Mouse (Mus musculus) gastrocnemius, postnatal 10 days (tissue): ENCODE results near the gene Nsun5. TPM values are rescaled to one million over a fixed set of nuclear protein-coding genes. Genes with fewer than 3 reads are reported as not detected.
"Not testable (repeated sequence)": the region's sequence is repeated elsewhere in the genome, so short reads cannot be mapped to it uniquely, and the experiment has no call there.

Source experiments
- DNase-seq: peaks from one replicate; pipeline ENCODE4 v3.0.0; 2021; ENCODE audit warnings: mixed read lengths
- long read RNA-seq, 2 experiments: library from polyadenylated mRNA; stranded (forward); transcript quantifications; one replicate each; pipeline ENCODE4 v2.0.0; 2021
- total RNA-seq, 2 experiments: library from RNA; stranded (reverse); gene quantifications; 2 replicates each; pipeline ENCODE4 v1.2.3; 2021

The Nsun5 gene
- 10 to 100 TPM in 1 of 2 experiments, 1 to 10 TPM in 1; 9.6 to 12.1 TPM for total RNA-seq
- long read RNA-seq, experiment 1, transcript Nsun5-201 (10 exons, 2,243 nt), result major isoform, 17 of 25 reads
- long read RNA-seq, experiment 1, partial matches to known transcripts, result 1 of 25 reads
- long read RNA-seq, experiment 1, other reads (novel, unspliced or antisense), result 7 of 25 reads
- long read RNA-seq, experiment 2, transcript Nsun5-201 (10 exons, 2,243 nt), result major isoform, 9 of 12 reads
- long read RNA-seq, experiment 2, partial matches to known transcripts, result 1 of 12 reads
- long read RNA-seq, experiment 2, other reads (novel, unspliced or antisense), result 2 of 12 reads

- DNase-seq, result peak; percentile 97
These were observed at the start of gene Nsun5 for GRCm38 (mm10) chr5:135369787-135370654. TSS of gene Nsun5 (plus strand) at chr5:135369953.

DNA sequence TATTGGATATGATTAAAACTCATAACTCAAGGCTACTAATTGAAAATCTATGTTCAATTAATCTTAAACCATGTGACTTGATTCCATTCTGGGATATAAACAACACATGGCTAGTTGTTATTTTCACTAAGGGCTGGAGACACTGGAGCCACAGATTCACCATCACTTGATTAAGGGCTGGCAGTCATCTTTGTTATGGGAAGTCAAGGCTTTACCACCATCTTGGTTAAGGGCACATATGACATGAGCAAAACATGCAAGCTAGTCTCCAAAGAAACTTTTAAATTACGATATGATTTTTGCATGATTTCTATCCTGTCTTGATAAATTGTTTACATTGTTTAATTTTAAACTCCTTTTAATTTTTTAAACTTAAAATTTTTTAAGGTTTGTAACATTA is 47.6 kb upstream of the Nsun5 start:
- no peak for DNase-seq

DNA sequence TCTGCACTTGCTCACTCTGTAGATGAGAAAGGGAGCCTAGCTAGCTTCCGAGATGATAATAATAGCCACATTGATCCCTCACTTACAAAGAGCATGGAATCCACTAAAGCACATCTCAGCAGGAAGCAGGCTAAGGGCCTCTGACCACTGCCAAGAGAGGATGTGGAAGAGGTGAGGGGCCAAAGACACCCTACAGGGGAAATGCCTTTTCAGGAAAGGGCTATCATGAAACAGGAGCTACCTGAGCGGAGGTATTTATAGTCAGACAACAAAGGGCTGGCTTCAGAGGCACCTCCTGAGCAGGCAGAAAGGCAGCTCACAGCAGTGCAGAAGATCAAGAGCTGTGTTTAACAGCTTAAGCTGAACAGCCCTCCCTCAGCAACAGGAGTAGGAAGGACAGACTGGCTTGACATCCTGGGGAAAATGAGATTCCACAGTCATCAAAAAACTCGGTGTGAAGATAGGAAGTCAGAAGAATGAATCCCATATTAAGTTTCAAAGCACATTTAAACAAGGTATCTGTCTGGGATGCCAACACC is 43.6 kb upstream of the Nsun5 start:
- DNase-seq, result no peak

GRCm38 (mm10) chr5:135329471-135329870 is 40.3 kb upstream of the Nsun5 start:
- no peak for DNase-seq

GRCm38 (mm10) chr5:135330201-135330600 is 39.6 kb upstream of the Nsun5 start:
- no peak for DNase-seq

- no peak for DNase-seq
These were observed 38.6 kb upstream of the Nsun5 start for GRCm38 (mm10) chr5:135331161-135331560.

GRCm38 (mm10) chr5:135337575-135337974 is 32.2 kb upstream of the Nsun5 start:
- DNase-seq, result no peak

- no peak for DNase-seq
These were observed 23.8 kb upstream of the Nsun5 start for GRCm38 (mm10) chr5:135345989-135346388.

GRCm38 (mm10) chr5:135346430-135346829 is 23.3 kb upstream of the Nsun5 start:
- no peak for DNase-seq

DNA sequence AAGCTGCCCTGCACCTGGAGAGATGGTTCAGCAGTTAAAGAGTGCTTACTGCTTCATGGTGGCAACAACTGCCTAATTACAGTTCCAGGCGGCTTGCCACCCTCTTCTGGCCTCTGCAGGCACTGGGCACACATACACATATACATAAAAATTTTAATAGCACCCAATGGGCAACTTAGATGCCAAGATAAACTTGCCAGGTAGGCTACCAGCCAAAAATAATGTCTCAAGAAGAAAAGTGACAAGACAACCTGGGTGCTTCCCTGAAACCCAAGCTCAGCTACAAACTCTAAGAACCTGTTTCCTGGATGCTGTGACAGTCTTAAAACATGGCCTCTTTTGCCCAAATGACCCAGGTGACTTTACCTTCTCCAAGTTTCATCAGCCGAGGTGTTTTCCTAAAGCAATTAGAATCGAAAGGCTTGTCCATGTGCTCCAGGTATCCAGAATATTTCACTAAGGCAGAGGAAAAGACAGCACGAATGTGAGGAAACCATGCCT is 22.2 kb upstream of the Nsun5 start:
- DNase-seq, result no peak

DNA sequence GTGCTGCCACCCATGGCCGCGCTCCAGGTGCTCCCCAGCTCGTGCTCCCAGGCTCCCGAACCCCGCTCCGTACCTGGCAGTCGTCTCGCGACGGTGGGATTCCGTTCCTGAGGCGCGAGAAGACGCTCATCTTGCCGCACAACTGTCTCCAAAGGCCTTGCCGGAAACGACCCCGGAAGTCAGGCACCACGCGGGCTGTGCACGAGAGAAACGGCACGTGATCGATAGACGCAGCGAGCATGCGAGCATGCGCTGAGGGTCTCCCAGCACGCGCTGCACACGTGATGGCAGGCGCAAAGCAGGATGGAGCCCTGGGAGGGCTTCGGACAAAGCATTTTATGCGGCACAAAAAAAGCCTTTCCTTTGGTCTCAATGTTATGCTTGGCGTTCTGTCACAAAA is 19.9 kb upstream of the Nsun5 start, which contains the start of gene Fkbp6:
Gene Fkbp6, minus strand, starts transcription at position 183 of the 400 bp plus-strand sequence.
- DNase-seq, result no peak

GRCm38 (mm10) chr5:135351606-135352005 is 18.1 kb upstream of the Nsun5 start:
- DNase-seq, result no peak

DNA sequence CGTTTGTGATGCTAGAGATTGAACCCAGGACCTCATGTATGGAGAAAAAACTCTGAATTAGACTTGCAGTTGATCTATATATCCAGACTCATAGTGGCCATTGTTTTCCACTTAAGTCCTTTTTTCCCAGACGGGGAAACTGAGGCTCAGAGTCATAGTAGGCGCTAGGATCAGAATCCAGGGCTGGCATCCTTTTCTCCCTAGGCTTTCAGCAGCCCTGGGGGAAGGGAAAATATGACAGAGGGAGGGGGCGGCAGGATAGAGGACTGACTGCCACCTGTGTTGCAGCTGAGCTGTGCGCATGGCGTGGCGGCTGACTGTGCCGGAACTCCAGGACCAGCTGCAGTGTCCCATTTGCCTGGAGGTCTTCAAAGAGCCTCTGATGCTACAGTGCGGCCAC is 16.8 kb upstream of the Nsun5 start, which contains the start of gene Trim50:
Gene Trim50, plus strand, starts transcription at position 301 of the 400 bp plus-strand sequence.
- no peak for DNase-seq

DNA sequence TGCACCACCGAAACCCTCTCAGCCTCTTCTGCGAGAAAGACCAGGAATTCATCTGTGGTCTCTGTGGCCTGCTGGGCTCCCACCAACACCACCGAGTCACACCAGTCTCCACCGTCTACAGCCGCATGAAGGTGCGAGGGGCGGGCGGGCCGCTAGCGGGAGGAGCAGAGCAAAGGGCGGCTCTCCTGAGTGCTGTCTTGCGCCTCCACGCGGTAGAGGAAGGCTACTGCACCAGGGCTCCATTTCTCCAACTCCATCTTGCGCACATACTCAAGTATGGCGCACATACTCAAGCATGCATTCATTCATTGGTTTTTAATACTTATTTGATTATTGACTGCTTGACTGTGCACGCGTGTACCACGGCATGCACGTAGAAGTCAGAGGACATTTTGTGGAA is 16.2 kb upstream of the Nsun5 start:
- DNase-seq, result no peak

GRCm38 (mm10) chr5:135356090-135356489 is 13.7 kb upstream of the Nsun5 start:
- no peak for DNase-seq

DNA sequence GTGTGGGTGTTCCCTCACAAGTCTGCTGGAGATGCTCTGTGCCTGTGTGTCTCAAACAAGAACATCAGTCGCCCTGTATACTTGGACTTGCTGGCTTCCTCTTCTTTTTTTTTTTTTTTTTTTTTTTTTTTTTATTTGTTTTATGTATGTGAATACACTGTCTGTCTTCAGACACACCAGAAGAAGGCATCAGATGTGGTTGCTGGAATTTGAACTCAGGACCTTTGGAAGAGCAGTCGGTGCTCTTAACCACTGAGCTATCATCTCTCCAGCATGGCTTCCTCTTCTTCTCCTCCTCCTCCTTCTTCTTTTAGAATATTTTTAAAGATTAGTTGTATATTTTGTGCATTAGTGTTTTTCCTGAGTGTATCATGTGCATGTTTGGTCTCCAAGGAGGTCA is 12.2 kb upstream of the Nsun5 start:
- no peak for DNase-seq

DNA sequence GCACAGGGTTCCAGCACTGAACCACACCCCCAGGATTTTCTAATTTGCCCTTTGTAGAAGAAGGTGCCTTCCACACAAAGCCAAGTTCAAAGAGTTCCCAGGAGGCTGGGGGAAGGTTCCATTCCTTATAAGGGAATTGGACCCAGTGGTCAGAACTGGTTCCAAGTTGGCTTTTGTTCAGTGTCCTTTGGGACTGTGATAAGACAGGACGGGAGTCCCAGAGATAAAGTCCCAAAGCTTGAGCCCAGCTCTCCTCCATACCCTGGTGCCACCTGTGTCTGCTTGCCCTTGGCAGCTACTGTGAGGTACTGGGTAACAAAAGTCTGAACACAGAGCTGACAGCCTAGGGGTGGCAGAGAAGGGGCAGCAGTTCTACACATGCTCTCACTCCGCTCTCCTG is 10.0 kb upstream of the Nsun5 start:
- DNase-seq, result no peak

DNA sequence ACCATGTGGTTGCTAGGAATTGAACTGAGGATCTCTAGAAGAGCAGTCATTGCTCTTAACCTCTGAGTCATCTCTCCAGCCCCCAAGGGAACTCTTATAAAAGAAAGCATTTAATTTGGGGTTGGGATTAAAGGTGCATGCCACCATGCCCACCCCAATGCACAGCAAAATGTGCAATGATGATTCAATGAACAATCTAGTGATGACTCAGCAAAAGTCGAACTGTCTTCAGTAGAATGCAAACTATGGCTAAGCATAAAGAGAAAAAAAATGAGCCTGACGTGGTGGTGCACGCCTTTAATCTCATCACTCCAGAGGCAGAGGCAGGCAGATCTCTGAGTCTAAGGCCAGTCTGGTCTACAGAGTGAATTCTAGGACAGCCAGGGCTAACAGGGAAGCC is 7.2 kb upstream of the Nsun5 start:
- no peak for DNase-seq

- DNase-seq, result no peak
These were observed 6.2 kb upstream of the Nsun5 start for GRCm38 (mm10) chr5:135363540-135363939.

- DNase-seq, result no peak
These were observed 1.9 kb upstream of the Nsun5 start for GRCm38 (mm10) chr5:135367841-135368240.

DNA sequence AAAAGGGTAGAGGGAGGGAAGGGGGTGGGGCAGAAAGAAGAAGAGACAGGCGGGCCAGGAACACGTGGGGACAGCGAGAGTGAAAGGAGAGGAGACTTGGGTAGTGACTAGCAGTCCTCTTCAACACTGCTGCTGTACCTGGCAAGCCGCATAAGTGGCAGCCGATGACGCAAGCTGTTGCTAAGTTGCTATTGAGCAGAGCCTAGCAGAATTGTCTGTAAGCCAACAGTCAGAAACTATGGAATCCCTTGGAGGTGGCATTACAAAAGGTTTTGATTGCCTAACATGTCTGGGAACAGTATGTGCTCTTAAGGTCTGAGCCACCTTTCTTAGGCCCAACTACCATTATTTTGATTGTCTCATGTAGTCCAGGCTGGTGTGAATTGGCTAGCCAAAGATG is 1.4 kb upstream of the Nsun5 start:
- no peak for DNase-seq

- DNase-seq, result not testable (repeated sequence)
These were observed 557 bp upstream of the Nsun5 start for GRCm38 (mm10) chr5:135369196-135369595.

DNA sequence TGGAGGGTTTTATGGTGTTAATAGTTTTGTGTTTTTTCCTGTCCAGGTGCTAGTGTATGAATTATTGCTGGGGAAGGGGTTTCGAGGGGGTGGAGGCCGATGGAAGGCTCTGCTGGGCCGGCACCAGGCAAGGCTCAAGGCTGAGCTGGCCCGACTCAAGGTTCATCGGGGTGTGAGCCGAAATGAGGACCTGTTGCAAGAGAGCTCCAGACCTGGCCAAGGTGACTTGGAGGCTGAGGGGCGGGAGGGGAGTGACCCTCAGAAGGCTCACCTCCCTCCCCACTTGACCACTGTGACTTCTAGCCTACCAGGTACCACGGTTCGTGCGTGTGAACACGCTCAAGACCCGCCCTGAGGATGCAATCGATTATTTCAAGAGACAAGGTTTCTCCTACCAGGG is 1.4 kb downstream of the Nsun5 start:
- no peak for DNase-seq
